Mouse (Mus musculus): ENCODE measurements around the gene Set. TPM values are rescaled to one million over a fixed set of nuclear protein-coding genes. Genes with fewer than 3 reads are reported as not detected.

Gene Set
- 351 and 393 TPM in 2 replicates for polyA plus RNA-seq (2014; fragmentation: Nextera tagmentation; extraction: Ambion mirVana)

- Histone ChIP-seq H3K9me3 (ENCODE audit: control insufficient read depth, low read length) (no peaks in the 10 kb centered on the region), H3K4me3 (ENCODE audit: low read depth, low read length) (no peak within 1 kb of the TSS), H3K4me2 (ENCODE audit: low read depth, low read length) (no peak within 1 kb of the TSS), H3K9ac (ENCODE audit: low read depth, low read length) (no peak within 1 kb of the TSS), H3K27ac (replicated peaks; ENCODE audit: low read depth, low read length) (no peak within 1 kb of the TSS), H3K27me3 (replicated peaks; ENCODE audit: control insufficient read depth, insufficient read depth, low read length) (no peaks in the 10 kb centered on the region), H3K36me3 (ENCODE audit: control insufficient read depth, insufficient read depth, low read length) (no peaks in the 10 kb centered on the region), H3K4me1 (ENCODE audit: control insufficient read depth, insufficient read depth, low read length) (no peaks in the 10 kb centered on the region)
- DNase-seq (ENCODE audit: low spot score) (peak; percentile 36), ATAC-seq (ENCODE audit: low read depth) (no peak)
- 44% methylated on average over 12 of the region's 12 CpGs for WGBS
These were observed at the start of gene Set for GRCm38 (mm10) chr2:30057223-30057904. Gene Set (plus strand): TSS chr2:30057378.

GRCm38 (mm10) chr2:30009101-30009500 lies 48.1 kb upstream of the Set start:
- H3K9me3 ChIP-seq (ENCODE audit: control insufficient read depth, low read length) = no peaks in the 10 kb centered on the region
- WGBS = 77% methylated on average over 1 of the region's 1 CpGs
- H3K27ac ChIP-seq (replicated peaks; ENCODE audit: low read depth, low read length) = no peak overlapping the region
- peaks cover 99% of the 10 kb centered on the region for H3K36me3 ChIP-seq (ENCODE audit: control insufficient read depth, insufficient read depth, low read length)
- no peaks in the 10 kb centered on the region for H3K27me3 ChIP-seq (replicated peaks; ENCODE audit: control insufficient read depth, insufficient read depth, low read length)
- no peak overlapping the region for H3K9ac ChIP-seq (ENCODE audit: low read depth, low read length)
- no peaks in the 10 kb centered on the region for H3K4me1 ChIP-seq (ENCODE audit: control insufficient read depth, insufficient read depth, low read length)
- DNase-seq (ENCODE audit: low spot score) (no peak), ATAC-seq (ENCODE audit: low read depth) (no peak)
- H3K4me3 ChIP-seq (ENCODE audit: low read depth, low read length) = no peak overlapping the region
- H3K4me2 ChIP-seq (ENCODE audit: low read depth, low read length) = no peak overlapping the region

- Histone ChIP-seq H3K27ac (replicated peaks; ENCODE audit: low read depth, low read length) (no peak overlapping the region), H3K4me3 (ENCODE audit: low read depth, low read length) (no peak overlapping the region), H3K36me3 (ENCODE audit: control insufficient read depth, insufficient read depth, low read length) (peaks cover 100% of the 10 kb centered on the region), H3K27me3 (replicated peaks; ENCODE audit: control insufficient read depth, insufficient read depth, low read length) (no peaks in the 10 kb centered on the region), H3K9me3 (ENCODE audit: control insufficient read depth, low read length) (no peaks in the 10 kb centered on the region), H3K4me1 (ENCODE audit: control insufficient read depth, insufficient read depth, low read length) (no peaks in the 10 kb centered on the region), H3K4me2 (ENCODE audit: low read depth, low read length) (no peak overlapping the region), H3K9ac (ENCODE audit: low read depth, low read length) (no peak overlapping the region)
- DNase-seq (ENCODE audit: low spot score) (no peak), ATAC-seq (ENCODE audit: low read depth) (no peak)
- 87% methylated on average over 8 of the region's 8 CpGs for WGBS
These were observed 46.3 kb upstream of the Set start for GRCm38 (mm10) chr2:30010840-30011281.

GRCm38 (mm10) chr2:30014326-30014966 lies 42.7 kb upstream of the Set start:
- Histone ChIP-seq H3K4me1 (ENCODE audit: control insufficient read depth, insufficient read depth, low read length) (no peaks in the 10 kb centered on the region), H3K36me3 (ENCODE audit: control insufficient read depth, insufficient read depth, low read length) (peaks cover 97% of the 10 kb centered on the region), H3K27ac (replicated peaks; ENCODE audit: low read depth, low read length) (no peak overlapping the region), H3K4me3 (ENCODE audit: low read depth, low read length) (no peak overlapping the region), H3K9me3 (ENCODE audit: control insufficient read depth, low read length) (no peaks in the 10 kb centered on the region), H3K9ac (ENCODE audit: low read depth, low read length) (no peak overlapping the region), H3K27me3 (replicated peaks; ENCODE audit: control insufficient read depth, insufficient read depth, low read length) (no peaks in the 10 kb centered on the region), H3K4me2 (ENCODE audit: low read depth, low read length) (no peak overlapping the region)
- 85% methylated on average over 11 of the region's 11 CpGs for WGBS
- DNase-seq (ENCODE audit: low spot score) (no peak), ATAC-seq (ENCODE audit: low read depth) (no peak)

- no peak for ATAC-seq (ENCODE audit: low read depth)
- WGBS = 84% methylated on average over 4 of the region's 4 CpGs
These were observed 31.7 kb upstream of the Set start for GRCm38 (mm10) chr2:30025454-30025853.

GRCm38 (mm10) chr2:30026997-30027396 lies 30.2 kb upstream of the Set start:
- DNase-seq (ENCODE audit: low spot score) = no peak
- peaks cover 100% of the 10 kb centered on the region for H3K36me3 ChIP-seq (ENCODE audit: control insufficient read depth, insufficient read depth, low read length)

More at GRCm38 (mm10) chr2:30025454-30025853, 31.7 kb upstream of the Set start:
- H3K4me2 ChIP-seq (ENCODE audit: low read depth, low read length) = no peak overlapping the region
- peaks cover 100% of the 10 kb centered on the region for H3K36me3 ChIP-seq (ENCODE audit: control insufficient read depth, insufficient read depth, low read length)
- H3K27ac ChIP-seq (replicated peaks; ENCODE audit: low read depth, low read length) = no peak overlapping the region
- H3K4me1 ChIP-seq (ENCODE audit: control insufficient read depth, insufficient read depth, low read length) = no peaks in the 10 kb centered on the region
- no peaks in the 10 kb centered on the region for H3K27me3 ChIP-seq (replicated peaks; ENCODE audit: control insufficient read depth, insufficient read depth, low read length)
- H3K4me3 ChIP-seq (ENCODE audit: low read depth, low read length) = no peak overlapping the region
- H3K9me3 ChIP-seq (ENCODE audit: control insufficient read depth, low read length) = no peaks in the 10 kb centered on the region
- no peak overlapping the region for H3K9ac ChIP-seq (ENCODE audit: low read depth, low read length)
- no peak for DNase-seq (ENCODE audit: low spot score)

GRCm38 (mm10) chr2:30032244-30032846 lies 24.8 kb upstream of the Set start:
- Histone ChIP-seq H3K4me1 (ENCODE audit: control insufficient read depth, insufficient read depth, low read length) (no peaks in the 10 kb centered on the region), H3K27me3 (replicated peaks; ENCODE audit: control insufficient read depth, insufficient read depth, low read length) (no peaks in the 10 kb centered on the region), H3K9me3 (ENCODE audit: control insufficient read depth, low read length) (no peaks in the 10 kb centered on the region), H3K4me2 (ENCODE audit: low read depth, low read length) (no peak overlapping the region), H3K9ac (ENCODE audit: low read depth, low read length) (no peak overlapping the region), H3K36me3 (ENCODE audit: control insufficient read depth, insufficient read depth, low read length) (peaks cover 73% of the 10 kb centered on the region), H3K27ac (replicated peaks; ENCODE audit: low read depth, low read length) (no peak overlapping the region), H3K4me3 (ENCODE audit: low read depth, low read length) (no peak overlapping the region)
- 48% methylated on average over 6 of the region's 11 CpGs for WGBS
- no peak for DNase-seq (ENCODE audit: low spot score)
- no peak for ATAC-seq (ENCODE audit: low read depth)

More at GRCm38 (mm10) chr2:30026997-30027396, 30.2 kb upstream of the Set start:
- WGBS = 92% methylated on average over 5 of the region's 5 CpGs
- no peaks in the 10 kb centered on the region for H3K9me3 ChIP-seq (ENCODE audit: control insufficient read depth, low read length)
- H3K4me2 ChIP-seq (ENCODE audit: low read depth, low read length) = no peak overlapping the region
- ATAC-seq (ENCODE audit: low read depth) = no peak
- no peaks in the 10 kb centered on the region for H3K27me3 ChIP-seq (replicated peaks; ENCODE audit: control insufficient read depth, insufficient read depth, low read length)
- H3K4me1 ChIP-seq (ENCODE audit: control insufficient read depth, insufficient read depth, low read length) = no peaks in the 10 kb centered on the region
- no peak overlapping the region for H3K9ac ChIP-seq (ENCODE audit: low read depth, low read length)
- H3K27ac ChIP-seq (replicated peaks; ENCODE audit: low read depth, low read length) = no peak overlapping the region
- no peak overlapping the region for H3K4me3 ChIP-seq (ENCODE audit: low read depth, low read length)

GRCm38 (mm10) chr2:30032957-30033356 lies 24.2 kb upstream of the Set start:
- ATAC-seq (ENCODE audit: low read depth) = no peak
- WGBS = 69% methylated on average over 6 of the region's 6 CpGs
- no peak overlapping the region for H3K9ac ChIP-seq (ENCODE audit: low read depth, low read length)

More at GRCm38 (mm10) chr2:30032957-30033356, 24.2 kb upstream of the Set start:
- H3K4me2 ChIP-seq (ENCODE audit: low read depth, low read length) = no peak overlapping the region
- no peaks in the 10 kb centered on the region for H3K9me3 ChIP-seq (ENCODE audit: control insufficient read depth, low read length)
- H3K4me3 ChIP-seq (ENCODE audit: low read depth, low read length) = no peak overlapping the region
- H3K4me1 ChIP-seq (ENCODE audit: control insufficient read depth, insufficient read depth, low read length) = no peaks in the 10 kb centered on the region
- H3K36me3 ChIP-seq (ENCODE audit: control insufficient read depth, insufficient read depth, low read length) = peaks cover 73% of the 10 kb centered on the region
- H3K27me3 ChIP-seq (replicated peaks; ENCODE audit: control insufficient read depth, insufficient read depth, low read length) = no peaks in the 10 kb centered on the region
- no peak for DNase-seq (ENCODE audit: low spot score)
- H3K27ac ChIP-seq (replicated peaks; ENCODE audit: low read depth, low read length) = no peak overlapping the region

Data from embryonic facial prominence, embryonic 14.5 days (tissue).